ENCODE assay signal across 8 mouse cellular contexts in the genomic region with DNA sequence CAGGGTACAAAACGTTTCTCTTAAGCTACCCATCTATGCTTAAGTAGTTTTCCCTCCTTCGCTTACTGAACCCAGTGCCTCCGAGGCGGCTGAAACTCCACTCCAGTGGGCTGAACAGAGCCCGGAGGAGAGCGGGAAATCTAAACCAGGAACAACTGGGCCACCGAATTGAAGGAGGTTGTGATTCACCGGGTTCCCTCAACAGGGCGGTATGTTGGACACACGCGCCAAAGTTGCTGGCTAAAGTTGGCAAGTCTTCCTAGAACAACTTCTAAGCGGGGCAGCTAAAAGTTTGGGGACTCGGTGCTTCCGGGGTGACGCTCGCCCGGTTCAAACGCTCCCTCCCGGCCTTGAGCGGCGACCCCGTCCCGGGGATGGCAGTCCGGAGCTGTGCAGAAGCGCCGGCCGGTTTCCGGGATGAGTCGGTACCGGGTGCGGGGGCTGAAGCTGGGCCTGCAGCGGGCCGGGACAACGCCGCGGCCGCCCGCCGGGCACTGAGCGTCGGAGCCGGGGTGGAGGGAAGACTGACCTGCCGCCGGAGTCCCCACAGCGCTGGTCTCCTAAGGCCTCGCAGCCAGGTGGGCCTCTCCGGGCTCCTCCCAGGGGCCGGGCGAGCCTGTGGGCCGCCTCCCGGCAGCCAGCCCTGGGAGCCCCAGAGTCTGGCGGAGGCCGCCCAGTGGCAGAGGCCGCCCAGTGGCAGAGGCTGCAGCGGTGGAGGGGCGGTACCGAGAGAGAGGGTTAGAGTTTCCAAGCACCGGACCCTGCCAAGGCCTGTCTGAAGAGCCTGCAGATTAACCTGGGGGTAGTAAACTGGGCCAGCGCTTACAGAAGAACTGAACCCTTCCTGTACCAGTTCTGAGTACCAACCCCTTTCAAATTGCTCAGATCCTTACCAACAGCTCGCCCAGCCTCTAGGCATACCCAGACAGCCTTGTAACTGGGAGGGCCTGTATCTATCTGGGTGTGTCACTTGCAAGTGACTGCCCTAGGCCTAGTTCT. TPM values are rescaled to one million over a fixed set of nuclear protein-coding genes. Genes with fewer than 3 reads are reported as not detected.
DNase-seq lines count a peak whose midpoint lies in the region; ATAC-seq and TF ChIP-seq lines count a peak whose summit lies in the region.

A gene (plus strand): TSS at position 181 of the 999 bp plus-strand sequence.
A gene (minus strand): TSS at position 939 of the 999 bp plus-strand sequence.

- WGBS in limb, embryonic 13.5 days: under 1% methylated on average over 57 of the region's 60 CpGs
- under 1% methylated on average over 59 of the region's 60 CpGs for WGBS in midbrain, embryonic 14.5 days
- WGBS in spleen, adult 2 months: 1% methylated on average over 58 of the region's 60 CpGs

- no peak for DNase-seq in cerebellum, adult 11-12 months
- peak; percentile 86 for DNase-seq in gastrocnemius, postnatal 14 days
- DNase-seq in midbrain, embryonic 14.5 days: peak; percentile 78
- DNase-seq in spleen, adult 2 months (ENCODE audit: low read depth in 1 of 2, low spot score in 2 of 2): peak; percentile 59 to 81

- no peaks in the 10 kb centered on the region for H3K36me3 ChIP-seq in limb, embryonic 13.5 days
- H3K36me3 ChIP-seq in midbrain, embryonic 14.5 days (ENCODE audit: control insufficient read depth, insufficient read depth, low read length): no peaks in the 10 kb centered on the region
- peaks cover 1% of the 10 kb centered on the region; the same call in 1 of the 2 replicates for H3K36me3 ChIP-seq in spleen, adult 2 months (ENCODE audit: control insufficient read depth, insufficient read depth, low read length)

- ATAC-seq in cerebellum, adult (ENCODE audit: insufficient number of reproducible peaks, low FRiP score, low TSS enrichment): peak; percentile 74
- peak; percentile 96 for ATAC-seq in common myeloid progenitor, adult 5-6 weeks (replicated peaks; ENCODE audit: low read depth, poor library complexity, severe bottlenecking)
- ATAC-seq in inflammation-experienced regulatory T-cells, adult 6 months: peak; percentile 89
- peak; percentile 96 for ATAC-seq in limb, embryonic 13.5 days (ENCODE audit: low FRiP score, low read depth)
- ATAC-seq in midbrain, embryonic 14.5 days (ENCODE audit: low FRiP score, low TSS enrichment): peak; percentile 94

- H3K9me3 ChIP-seq in limb, embryonic 13.5 days: no peaks in the 10 kb centered on the region
- no peaks in the 10 kb centered on the region for H3K9me3 ChIP-seq in midbrain, embryonic 14.5 days (ENCODE audit: control insufficient read depth, low read length)

- 0 out of 2 replicates have a peak, but pooled peaks have one; percentile 6 for TF ChIP-seq CTCF in spleen, adult 2 months (IDR thresholded peaks at IDR 0.05; ENCODE audit: extremely low read depth, insufficient read depth, insufficient read length, insufficient replicate concordance)

- peak within 1 kb of the TSS; percentile 74 for H3K4me3 ChIP-seq in limb, embryonic 13.5 days
- H3K4me3 ChIP-seq in midbrain, embryonic 14.5 days (replicated peaks; ENCODE audit: low read depth, low read length): peak within 1 kb of the TSS; percentile 57
- H3K4me3 ChIP-seq in spleen, adult 2 months (ENCODE audit: extremely low read depth, insufficient read depth, insufficient read length): peak within 1 kb of the TSS; percentile 73

- peak within 1 kb of the TSS; percentile 76 for H3K27ac ChIP-seq in limb, embryonic 13.5 days
- 0 out of 2 replicates have a peak within 1 kb of the TSS, but pooled peaks have one; percentile 1 for H3K27ac ChIP-seq in midbrain, embryonic 14.5 days (replicated peaks; ENCODE audit: low read depth, low read length)
- H3K27ac ChIP-seq in spleen, adult 2 months (ENCODE audit: insufficient read depth, low read length): peak within 1 kb of the TSS; percentile 81

- peaks cover 10% of the 10 kb centered on the region for H3K4me1 ChIP-seq in limb, embryonic 13.5 days
- H3K4me1 ChIP-seq in midbrain, embryonic 14.5 days (ENCODE audit: control insufficient read depth, insufficient read depth, low read length): no peaks in the 10 kb centered on the region
- peaks cover 4% of the 10 kb centered on the region; the same call in 1 of the 2 replicates for H3K4me1 ChIP-seq in spleen, adult 2 months (ENCODE audit: control insufficient read depth, insufficient read depth, insufficient read length)

- peak within 1 kb of the TSS; percentile 84 for H3K9ac ChIP-seq in limb, embryonic 13.5 days
- H3K9ac ChIP-seq in midbrain, embryonic 14.5 days (replicated peaks; ENCODE audit: low read length): peak within 1 kb of the TSS; percentile 69

- H3K27me3 ChIP-seq in limb, embryonic 13.5 days: no peaks in the 10 kb centered on the region
- no peaks in the 10 kb centered on the region for H3K27me3 ChIP-seq in midbrain, embryonic 14.5 days (ENCODE audit: control insufficient read depth, insufficient read depth, low read length)
- H3K27me3 ChIP-seq in spleen, adult 2 months (ENCODE audit: control insufficient read depth, insufficient read depth, low read length): no peaks in the 10 kb centered on the region

- peak within 1 kb of the TSS; percentile 70 for H3K4me2 ChIP-seq in limb, embryonic 13.5 days (replicated peaks)
- H3K4me2 ChIP-seq in midbrain, embryonic 14.5 days (ENCODE audit: low read length): peak within 1 kb of the TSS; percentile 96

- peak; percentile 41; the same call in 1 of the 2 replicates for TF ChIP-seq POLR2A in spleen, adult 2 months (IDR thresholded peaks at IDR 0.05; ENCODE audit: low read depth, low read length)

- intact Hi-C loops in gastrocnemius, postnatal 14 days (cut with DNase I; ENCODE audit: low total_unique reads): no loop called here

RNA-seq across cellular contexts. Expression of the first gene that starts in this region (rescaled TPM):
- total RNA-seq in common myeloid progenitor, adult 5-6 weeks (2017): not detected in 2 replicates
- total RNA-seq in gastrocnemius, postnatal 14 days (2021): not detected
- polyA plus RNA-seq in inflammation-experienced regulatory T-cells, adult 6 months (2017; shearing (Covaris generic)): not detected
- polyA plus RNA-seq in limb, embryonic 13.5 days (2015; fragmentation: Nextera tagmentation; extraction: Ambion mirVana): not detected in 2 replicates
- polyA plus RNA-seq in midbrain, embryonic 14.5 days (2014; fragmentation: Nextera tagmentation; extraction: Ambion mirVana): not detected in 2 replicates
- polyA plus RNA-seq in spleen, adult 2 months (2012; rRNA removed): not detected in 2 replicates

RNA-seq across cellular contexts. Expression of the second gene that starts in this region (rescaled TPM):
- 46.4 and 52.0 TPM in 2 replicates for total RNA-seq in common myeloid progenitor, adult 5-6 weeks (2017)
- 1 to 10 TPM; 5.5 to 6.8 TPM for total RNA-seq in gastrocnemius, postnatal 14 days (2021)
- polyA plus RNA-seq in inflammation-experienced regulatory T-cells, adult 6 months (2017; shearing (Covaris generic)): 10 to 100 TPM; 51.5 to 73.4 (median 59.2) TPM
- 21.5 and 22.6 TPM in 2 replicates for polyA plus RNA-seq in limb, embryonic 13.5 days (2015; fragmentation: Nextera tagmentation; extraction: Ambion mirVana)
- polyA plus RNA-seq in midbrain, embryonic 14.5 days (2014; fragmentation: Nextera tagmentation; extraction: Ambion mirVana): 1.6 and 5.2 TPM in 2 replicates
- polyA plus RNA-seq in spleen, adult 2 months (2012; rRNA removed): 2.5 and 4.8 TPM in 2 replicates

Comparison
In these comparisons a context has a peak if more than half of its experiments do, and no peak if none do; other contexts are left out.
1. H3K27ac ChIP-seq: peak in every context shown above with its lines; median percentile 81 in spleen, adult 2 months; 76 in limb, embryonic 13.5 days; 1 in midbrain, embryonic 14.5 days.